Mouse (Mus musculus) c-Kit-negative CD71-positive TER-119-positive erythroid progenitor cells, embryonic 14.5 days (primary cell): ENCODE results near the gene Hes6.

ENCODE experiments used
- DNase-seq: peaks from one replicate; pipeline ENCODE4 v3.0.0-alpha.2; 2013; ENCODE audit warnings: low read depth, low spot score

The Hes6 gene

GRCm38 (mm10) chr1:91441855-91442254 lies 28.0 kb upstream of the Hes6 start:
- no peak for DNase-seq

- no peak for DNase-seq
Measured at GRCm38 (mm10) chr1:91439776-91440175, 25.9 kb upstream of the Hes6 start.

- DNase-seq, result no peak
Measured at GRCm38 (mm10) chr1:91437573-91437972, 23.7 kb upstream of the Hes6 start.

- no peak for DNase-seq
Measured at GRCm38 (mm10) chr1:91437083-91437400, 23.2 kb upstream of the Hes6 start.

GRCm38 (mm10) chr1:91436380-91437082 lies 22.7 kb upstream of the Hes6 start:
- no peak for DNase-seq

GRCm38 (mm10) chr1:91435606-91436130 lies 21.8 kb upstream of the Hes6 start:
- DNase-seq, result no peak

GRCm38 (mm10) chr1:91434905-91435304 lies 21.1 kb upstream of the Hes6 start:
- DNase-seq, result no peak

GRCm38 (mm10) chr1:91430761-91431160 lies 16.9 kb upstream of the Hes6 start:
- DNase-seq, result no peak

GRCm38 (mm10) chr1:91429212-91429611 lies 15.4 kb upstream of the Hes6 start:
- DNase-seq, result no peak

GRCm38 (mm10) chr1:91428614-91429013 lies 14.8 kb upstream of the Hes6 start:
- peak; percentile 25 for DNase-seq

GRCm38 (mm10) chr1:91426397-91426796 lies 12.6 kb upstream of the Hes6 start:
- no peak for DNase-seq

GRCm38 (mm10) chr1:91420601-91421065 lies 6.8 kb upstream of the Hes6 start:
- no peak for DNase-seq

GRCm38 (mm10) chr1:91419862-91420600 lies 6.2 kb upstream of the Hes6 start:
- DNase-seq, result no peak

- DNase-seq, result no peak
Measured at GRCm38 (mm10) chr1:91417991-91418390, 4.2 kb upstream of the Hes6 start.

GRCm38 (mm10) chr1:91415311-91415710 lies 1.5 kb upstream of the Hes6 start:
- no peak for DNase-seq

- DNase-seq, result no peak
Measured at GRCm38 (mm10) chr1:91414903-91415302, 1.1 kb upstream of the Hes6 start.

- no peak for DNase-seq
Measured at GRCm38 (mm10) chr1:91413536-91413897, 321 bp downstream of the Hes6 start.

- peak; percentile 40 for DNase-seq
Measured at GRCm38 (mm10) chr1:91413030-91413506, 770 bp downstream of the Hes6 start.

- no peak for DNase-seq
Measured at GRCm38 (mm10) chr1:91412286-91413029, 1.4 kb downstream of the Hes6 start.

- DNase-seq, result no peak
Measured at GRCm38 (mm10) chr1:91411631-91412285, 2.1 kb downstream of the Hes6 start.

- no peak for DNase-seq
Measured at GRCm38 (mm10) chr1:91407819-91408218, 6.0 kb downstream of the Hes6 start.
